Mouse (Mus musculus): ENCODE data around the gene Nova1.

GRCm38 (mm10) chr12:46781481-46781880, 37.2 kb downstream of the Nova1 start:
- TF ChIP-seq CTCF (IDR thresholded peaks at IDR 0.05; ENCODE audit: low read depth): no peak
- no peak for TF ChIP-seq EP300 (optimal IDR thresholded peaks at IDR 0.05)

Measured in stomach, postnatal 0 days (tissue).